Mouse (Mus musculus): ENCODE measurements around the gene Gltp.

- TF ChIP-seq KAT2A (IDR thresholded peaks at IDR 0.05; ENCODE audit: insufficient replicate concordance, low read length): no peak
- TF ChIP-seq NRF1 (IDR thresholded peaks at IDR 0.05; ENCODE audit: low read depth, low read length): no peak
- no peak for TF ChIP-seq GABPA (IDR thresholded peaks at IDR 0.05; ENCODE audit: insufficient replicate concordance, low read depth, low read length)
- 0 out of 2 replicates have a peak, but pooled peaks have one; percentile 19 for TF ChIP-seq ELF1 (IDR thresholded peaks at IDR 0.05; ENCODE audit: low read depth, low read length)
- TF ChIP-seq TCF12 (IDR thresholded peaks at IDR 0.05; ENCODE audit: low read depth, low read length): 0 out of 2 replicates have a peak, but pooled peaks have one; percentile 14
- TF ChIP-seq HCFC1 (IDR thresholded peaks at IDR 0.05; ENCODE audit: low read depth, low read length): no peak
- no peak for TF ChIP-seq CTCF (conservative IDR thresholded peaks at IDR 0.05 in 1 of 2, IDR thresholded peaks at IDR 0.05 in 1 of 2; ENCODE audit: low read depth in 2 of 2, low read length in 2 of 2)
- TF ChIP-seq MAFK (IDR thresholded peaks at IDR 0.05; ENCODE audit: insufficient replicate concordance, low read length): no peak
- TF ChIP-seq EP300 (IDR thresholded peaks at IDR 0.05; ENCODE audit: low read length): peak; percentile 81
- no peak for TF ChIP-seq TBP (conservative IDR thresholded peaks at IDR 0.05; ENCODE audit: low read depth, low read length)
- no peak for TF ChIP-seq POLR2A (IDR thresholded peaks at IDR 0.05; ENCODE audit: low read depth, low read length)
These were observed 31.2 kb upstream of the Gltp start for GRCm38 (mm10) chr5:114721969-114722368.

All from CH12.LX (cell line).